Mouse (Mus musculus): ENCODE data around the gene P2rx4.

Gene P2rx4

GRCm38 (mm10) chr5:122756680-122757079, 49.3 kb downstream of the P2rx4 start:
- DNase-seq (ENCODE audit: low read depth) = no peak

- DNase-seq (ENCODE audit: low read depth) = no peak
These were observed 56.1 kb downstream of the P2rx4 start for GRCm38 (mm10) chr5:122763271-122764031.

DNA sequence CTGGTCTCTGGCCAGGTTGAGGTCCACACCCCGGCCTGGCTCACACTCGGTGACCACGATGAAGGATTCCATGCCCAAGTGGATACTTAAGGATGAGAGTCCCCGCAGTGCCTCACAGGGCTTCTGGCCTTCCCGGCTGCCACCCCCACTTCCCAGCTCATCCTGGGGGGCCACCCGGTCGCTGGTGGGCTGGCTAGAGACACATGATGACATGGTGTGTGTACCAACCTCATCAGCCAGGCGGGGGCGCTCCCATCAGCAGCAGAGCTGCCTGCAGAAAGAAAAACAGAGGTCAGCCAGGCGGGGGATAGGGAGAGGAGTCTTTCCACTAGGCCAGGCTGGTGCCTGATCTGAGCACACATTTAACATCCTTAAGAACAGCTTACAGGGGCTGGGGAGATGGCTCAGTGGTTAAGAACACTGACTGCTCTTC, 56.7 kb downstream of the P2rx4 start:
- peak; percentile 36 for DNase-seq (ENCODE audit: low read depth)

DNA sequence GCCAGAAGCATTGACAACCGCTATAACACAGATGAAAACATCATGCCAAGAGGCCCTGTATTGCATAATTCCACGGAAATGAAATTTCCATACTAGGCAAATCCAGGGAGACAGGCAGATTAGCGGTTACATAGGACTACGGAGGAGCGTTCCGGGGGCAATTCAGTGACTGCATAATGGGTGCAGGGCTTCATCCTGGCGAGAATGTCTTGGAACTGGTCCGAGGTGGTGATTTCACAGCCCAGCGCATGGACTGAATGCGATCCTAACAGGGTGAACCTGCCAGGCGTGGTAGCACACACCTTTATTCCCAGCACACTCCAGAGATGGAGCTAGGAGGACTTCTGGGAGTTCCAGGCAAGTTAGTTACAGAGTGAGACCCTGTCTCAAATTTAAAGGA, 59.9 kb downstream of the P2rx4 start:
- no peak for DNase-seq (ENCODE audit: low read depth)

DNA sequence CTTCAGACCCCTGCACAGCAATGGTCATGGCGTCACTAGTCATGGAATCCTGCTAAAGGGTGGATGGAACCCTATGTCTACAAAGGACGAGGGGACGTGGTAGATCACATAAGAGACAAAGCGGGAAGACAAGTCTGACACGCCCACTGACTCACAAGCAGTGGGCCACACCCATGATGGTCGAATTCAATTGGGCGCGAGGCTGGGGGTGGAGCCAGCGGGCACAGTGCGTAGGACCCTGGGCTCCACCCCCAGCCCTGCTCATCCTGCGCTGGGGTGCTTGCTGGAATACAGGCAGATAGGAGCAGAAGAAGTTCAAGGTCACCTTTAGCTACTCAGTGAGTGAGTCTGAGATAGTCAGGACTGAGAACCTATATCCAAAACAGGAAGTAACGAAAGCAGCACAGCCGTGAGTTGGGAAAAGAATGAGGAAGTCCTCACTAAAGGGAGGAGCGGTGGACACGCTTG, 61.8 kb downstream of the P2rx4 start:
- DNase-seq (ENCODE audit: low read depth) = peak; percentile 76

DNA sequence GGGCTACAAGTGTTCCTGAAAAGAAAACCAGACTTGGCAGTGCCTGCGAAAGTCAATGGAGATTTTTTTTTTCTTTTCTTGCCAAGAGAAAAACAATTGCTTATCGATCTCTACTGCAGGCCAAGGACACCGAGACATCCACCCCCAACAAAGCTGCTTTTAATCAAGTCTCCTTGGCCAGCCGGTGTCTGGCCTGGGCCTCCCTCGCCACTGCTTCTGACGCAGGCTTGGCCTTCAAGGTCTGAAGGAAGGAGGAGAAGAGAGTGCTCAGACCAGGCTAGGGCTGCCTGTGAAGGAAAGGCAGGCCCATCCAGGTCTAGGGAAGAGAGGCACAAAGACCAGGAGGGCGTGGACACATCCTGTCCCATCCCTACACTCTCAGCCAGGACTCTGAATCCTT, 63.0 kb downstream of the P2rx4 start:
- DNase-seq (ENCODE audit: low read depth) = peak; percentile 79

GRCm38 (mm10) chr5:122770806-122771261, 63.5 kb downstream of the P2rx4 start:
- peak; percentile 95 for DNase-seq (ENCODE audit: low read depth)

GRCm38 (mm10) chr5:122771428-122771827, 64.1 kb downstream of the P2rx4 start:
- DNase-seq (ENCODE audit: low read depth) = no peak

- DNase-seq (ENCODE audit: low read depth) = no peak
These were observed 66.4 kb downstream of the P2rx4 start for GRCm38 (mm10) chr5:122773756-122774155.

DNA sequence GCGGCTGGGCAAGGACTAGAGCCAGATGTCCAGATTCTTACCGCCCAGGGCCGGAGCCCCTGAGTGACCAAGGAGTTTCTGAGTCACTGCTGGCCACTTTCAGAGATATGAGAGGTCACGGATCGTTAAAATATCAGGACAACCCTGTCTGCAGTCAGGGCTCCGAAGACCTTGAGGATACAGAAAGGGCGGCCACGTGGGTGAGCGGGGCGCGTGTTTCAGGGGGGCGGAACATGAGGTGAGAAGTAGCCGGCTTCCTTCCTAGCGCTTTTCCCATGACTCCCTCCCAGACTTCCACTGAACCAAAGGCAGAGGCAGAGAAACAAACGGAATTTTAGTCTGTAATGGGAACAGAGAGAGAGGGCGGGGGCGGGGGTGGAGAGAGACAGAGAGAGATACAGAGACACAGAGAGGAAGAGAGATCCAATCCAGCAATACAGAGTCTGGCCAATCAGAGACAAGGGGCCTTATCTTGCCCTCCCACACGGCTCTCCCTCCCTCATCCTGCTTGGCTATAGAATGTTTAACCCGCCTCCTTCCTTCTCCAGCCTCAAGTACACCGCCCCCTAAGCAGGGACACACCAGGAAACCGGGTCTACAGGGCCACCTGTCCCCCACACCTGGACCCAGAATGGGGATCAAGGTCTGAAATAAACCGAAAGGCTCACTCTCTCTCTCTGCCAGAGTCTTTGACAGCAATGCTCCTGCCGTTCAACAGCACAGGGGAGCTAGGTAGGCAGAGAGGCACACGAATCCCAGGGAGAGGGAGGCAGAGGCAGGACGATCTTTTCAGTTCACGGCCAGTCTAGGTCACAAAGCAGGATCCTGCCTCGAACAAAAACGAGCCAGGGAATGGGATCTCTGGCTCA, 67.6 kb downstream of the P2rx4 start:
- peak; percentile 81 for DNase-seq (ENCODE audit: low read depth)

GRCm38 (mm10) chr5:122775646-122776286, 68.4 kb downstream of the P2rx4 start:
- DNase-seq (ENCODE audit: low read depth) = no peak

DNA sequence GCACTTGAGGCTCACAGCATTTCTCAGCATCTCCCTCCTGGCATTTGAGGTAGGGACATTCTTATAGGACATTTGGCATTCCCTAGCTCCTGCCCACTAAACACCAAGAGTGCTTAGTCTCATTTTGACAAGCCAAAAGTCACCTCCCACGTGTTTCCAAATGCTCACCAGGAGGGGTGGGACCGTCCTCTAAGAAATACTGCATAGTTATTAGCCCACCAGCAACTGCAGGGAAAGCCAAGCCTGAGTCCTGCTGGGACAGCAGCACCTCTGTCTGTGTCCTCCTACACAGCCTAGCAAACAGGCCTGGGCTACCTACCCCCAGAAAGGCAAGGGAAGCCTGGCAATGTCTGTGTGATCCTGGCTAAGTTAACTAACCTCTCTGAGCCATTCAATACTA, 70.0 kb downstream of the P2rx4 start:
- DNase-seq (ENCODE audit: low read depth) = no peak

DNA sequence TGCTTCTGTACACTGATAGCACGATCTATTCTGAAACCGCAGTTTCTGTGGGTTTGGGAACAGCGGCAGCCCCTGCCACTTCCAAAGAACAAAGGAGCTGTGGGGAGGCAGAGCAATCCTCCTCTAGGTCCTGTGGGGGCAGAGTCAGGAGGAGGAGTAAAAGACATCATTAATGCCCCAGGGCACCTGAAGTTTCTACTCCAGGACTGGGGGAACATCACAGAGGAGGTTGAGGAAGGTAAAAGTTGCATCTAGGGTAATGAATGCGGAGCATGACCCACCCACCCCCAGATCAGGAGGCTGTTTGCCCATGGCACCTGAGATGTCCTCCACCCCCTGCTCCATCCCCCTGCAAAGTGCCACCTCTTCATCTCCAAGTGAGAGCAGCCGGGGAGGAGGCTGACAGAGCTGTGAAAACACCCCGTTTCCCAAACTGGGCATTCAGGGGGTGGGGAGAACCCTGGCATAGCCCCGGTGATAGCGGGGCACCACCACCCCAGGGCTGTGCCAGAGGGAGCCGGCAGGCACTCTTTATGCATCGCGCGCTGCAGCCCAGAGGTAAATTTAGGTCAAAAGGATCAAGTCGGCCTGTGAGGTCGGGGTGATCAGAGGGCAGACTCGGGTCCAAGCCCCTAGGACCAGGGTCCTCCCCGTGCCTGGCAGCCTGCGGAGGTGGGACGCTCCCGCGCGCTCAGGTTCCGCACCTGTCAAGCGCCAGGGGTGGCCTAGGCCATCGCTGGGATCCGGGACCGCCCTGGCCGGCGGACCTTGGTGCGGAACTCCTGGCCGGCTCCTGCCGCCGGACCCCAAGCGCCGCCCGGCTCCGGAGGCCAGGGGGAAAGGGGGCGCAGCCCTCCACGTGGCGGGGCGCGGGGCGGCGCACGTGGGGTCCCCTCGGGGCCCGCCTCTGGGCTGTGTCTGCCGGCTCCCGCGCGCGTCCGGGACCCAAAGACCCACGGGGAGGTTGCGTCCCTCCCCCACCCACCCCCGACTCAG, 71.2 kb downstream of the P2rx4 start:
- peak; percentile 32 for DNase-seq (ENCODE audit: low read depth)

Data from 416B (cell line).